Mouse (Mus musculus): ENCODE measurements at regions not wholly inside any gene's neighbourhood (a gene's known extent, or its start where the extent isn't known, plus 50 kb on each side); places are given as distances from the start of the nearest gene placed in this dataset.

GRCm38 (mm10) chr9:82712769-82713733 is 116.3 kb upstream of the Irak1bp1 start:
- intact Hi-C loops (cut with DNase I) = no loop called here
- DNase-seq (ENCODE audit: low spot score in 2 of 2) = no peak

- DNase-seq (ENCODE audit: low spot score in 2 of 2) = no peak
- intact Hi-C loops (cut with DNase I) = no loop called here
Measured at GRCm38 (mm10) chr9:82728652-82729051, 100.7 kb upstream of the Irak1bp1 start.

- no peak for DNase-seq (ENCODE audit: low spot score in 2 of 2)
- intact Hi-C loops (cut with DNase I) = no loop called here
Measured at GRCm38 (mm10) chr9:82729646-82730045, 99.7 kb upstream of the Irak1bp1 start.

- DNase-seq (ENCODE audit: low spot score in 2 of 2) = no peak
- intact Hi-C loops (cut with DNase I) = no loop called here
Measured at GRCm38 (mm10) chr9:82733024-82733585, 96.2 kb upstream of the Irak1bp1 start.

GRCm38 (mm10) chr9:82734959-82735358 is 94.4 kb upstream of the Irak1bp1 start:
- DNase-seq (ENCODE audit: low spot score in 2 of 2) = no peak
- intact Hi-C loops (cut with DNase I) = no loop called here

- intact Hi-C loops (cut with DNase I) = no loop called here
- DNase-seq (ENCODE audit: low spot score in 2 of 2) = no peak
Measured at GRCm38 (mm10) chr9:82759979-82760378, 69.4 kb upstream of the Irak1bp1 start.

GRCm38 (mm10) chr9:82760682-82761468 is 68.5 kb upstream of the Irak1bp1 start:
- intact Hi-C loops (cut with DNase I) = no loop called here
- DNase-seq (ENCODE audit: low spot score in 2 of 2) = no peak

- intact Hi-C loops (cut with DNase I) = no loop called here
- DNase-seq (ENCODE audit: low spot score in 2 of 2) = no peak
Measured at GRCm38 (mm10) chr9:82763651-82764050, 65.7 kb upstream of the Irak1bp1 start.

All from left cerebral cortex, postnatal 36 days (tissue).